Mouse (Mus musculus): ENCODE measurements around the gene Fbxl18.

Fbxl18 gene

DNA sequence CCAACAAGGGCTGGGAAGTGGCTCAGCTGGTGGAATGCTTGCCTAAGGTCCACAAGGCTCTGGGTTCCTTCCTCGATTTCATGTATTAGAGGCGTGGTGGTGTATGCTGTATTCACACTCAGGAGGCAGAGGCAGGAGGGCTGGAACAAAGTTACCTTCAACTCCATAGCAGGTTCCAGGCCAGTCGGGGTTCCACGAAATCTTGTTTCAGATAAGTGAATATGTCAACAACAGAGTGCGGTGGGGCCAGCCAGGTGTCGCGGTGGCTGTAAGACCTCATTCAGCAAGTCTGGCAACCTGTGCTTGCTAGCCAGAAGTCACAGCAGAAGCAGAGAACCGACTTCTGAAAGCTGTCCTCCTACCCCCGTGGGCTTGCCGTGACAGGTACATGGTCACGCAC lies 20.0 kb upstream of the Fbxl18 start:
- DNase-seq (ENCODE audit: low read depth), result no peak

DNA sequence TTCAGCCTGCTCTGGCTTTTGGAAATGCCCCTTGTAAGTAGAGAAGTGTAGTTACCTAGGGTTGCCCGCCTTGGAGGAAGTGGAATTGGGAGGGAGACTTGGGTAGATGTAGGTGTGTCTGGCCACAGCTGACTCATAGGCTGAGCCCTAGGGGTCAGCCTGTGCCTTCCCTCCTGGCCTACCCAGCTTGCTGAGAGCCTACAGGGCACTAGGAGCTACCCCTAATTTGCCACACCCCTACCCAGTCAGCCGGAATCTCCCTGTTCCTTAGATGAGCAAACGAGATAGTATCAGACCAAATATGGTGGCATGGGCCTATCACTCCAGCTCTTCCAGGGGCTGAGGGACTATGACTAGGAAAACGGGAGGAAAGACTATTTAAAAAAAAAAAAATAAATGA lies 17.5 kb upstream of the Fbxl18 start:
- DNase-seq (ENCODE audit: low read depth), result no peak

DNA sequence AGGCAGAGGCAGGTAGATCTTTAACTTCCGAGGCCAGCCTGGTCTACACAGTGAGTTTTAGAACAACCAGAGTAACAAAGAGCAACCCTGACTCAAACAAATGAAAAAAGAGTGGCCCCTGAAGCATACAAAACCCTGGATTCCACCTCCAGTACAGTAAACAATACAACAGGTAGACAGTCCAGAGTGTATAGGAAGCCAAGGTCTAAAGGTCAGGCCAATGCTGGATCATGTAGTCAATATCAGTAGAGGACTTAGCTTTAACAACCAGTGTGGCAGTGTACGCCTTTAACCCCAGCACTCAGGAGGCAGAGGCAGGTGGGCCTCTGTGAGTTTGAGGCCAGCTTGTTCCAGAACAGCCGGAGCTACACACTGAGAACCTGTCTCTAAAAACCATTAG lies 17.1 kb upstream of the Fbxl18 start:
- DNase-seq (ENCODE audit: low read depth), result no peak

GRCm38 (mm10) chr5:142911629-142912028 lies 16.4 kb upstream of the Fbxl18 start:
- no peak for DNase-seq (ENCODE audit: low read depth)

- no peak for DNase-seq (ENCODE audit: low read depth)
These were observed 14.5 kb upstream of the Fbxl18 start for GRCm38 (mm10) chr5:142909576-142910278.

- peak; percentile 73 for DNase-seq (ENCODE audit: low read depth)
These were observed 13.8 kb upstream of the Fbxl18 start for GRCm38 (mm10) chr5:142908941-142909575.

DNA sequence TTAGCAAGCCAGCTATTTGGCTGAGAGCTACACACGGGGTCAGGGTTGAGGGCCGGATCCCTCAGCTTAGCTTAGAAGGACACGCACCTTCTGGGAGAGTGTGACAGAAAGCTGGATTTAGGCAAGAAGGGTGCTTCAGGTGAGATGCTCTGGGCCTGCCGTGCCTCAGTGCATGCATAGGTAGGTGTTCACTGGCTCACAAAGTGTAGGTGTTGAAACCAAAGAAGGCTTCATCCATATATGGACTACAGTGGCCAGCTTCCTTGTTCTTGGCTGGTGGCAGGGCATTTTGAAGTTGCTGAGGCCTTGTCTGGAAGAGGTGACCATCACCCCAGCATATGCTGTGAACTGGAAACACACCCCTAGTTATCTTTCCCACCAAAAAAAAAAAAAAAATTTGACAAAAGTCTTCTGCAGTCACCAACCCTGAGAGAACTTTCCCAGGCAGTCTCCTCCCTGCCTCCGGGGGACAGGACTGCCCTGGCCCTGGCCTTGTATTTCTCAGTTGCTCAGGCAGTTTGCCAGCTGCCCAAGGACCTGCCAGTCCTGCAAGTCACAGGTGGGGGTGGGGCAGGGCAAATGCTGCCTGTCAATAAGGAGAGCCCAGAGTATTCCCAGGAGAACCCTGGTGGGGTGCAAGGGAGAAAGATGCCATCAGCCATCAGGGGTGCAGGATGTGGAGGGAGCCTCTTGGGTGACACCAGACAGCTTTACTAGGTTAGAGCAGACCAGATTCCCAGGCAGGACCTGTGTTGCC lies 12.8 kb upstream of the Fbxl18 start:
- peak; percentile 47 for DNase-seq (ENCODE audit: low read depth)

DNA sequence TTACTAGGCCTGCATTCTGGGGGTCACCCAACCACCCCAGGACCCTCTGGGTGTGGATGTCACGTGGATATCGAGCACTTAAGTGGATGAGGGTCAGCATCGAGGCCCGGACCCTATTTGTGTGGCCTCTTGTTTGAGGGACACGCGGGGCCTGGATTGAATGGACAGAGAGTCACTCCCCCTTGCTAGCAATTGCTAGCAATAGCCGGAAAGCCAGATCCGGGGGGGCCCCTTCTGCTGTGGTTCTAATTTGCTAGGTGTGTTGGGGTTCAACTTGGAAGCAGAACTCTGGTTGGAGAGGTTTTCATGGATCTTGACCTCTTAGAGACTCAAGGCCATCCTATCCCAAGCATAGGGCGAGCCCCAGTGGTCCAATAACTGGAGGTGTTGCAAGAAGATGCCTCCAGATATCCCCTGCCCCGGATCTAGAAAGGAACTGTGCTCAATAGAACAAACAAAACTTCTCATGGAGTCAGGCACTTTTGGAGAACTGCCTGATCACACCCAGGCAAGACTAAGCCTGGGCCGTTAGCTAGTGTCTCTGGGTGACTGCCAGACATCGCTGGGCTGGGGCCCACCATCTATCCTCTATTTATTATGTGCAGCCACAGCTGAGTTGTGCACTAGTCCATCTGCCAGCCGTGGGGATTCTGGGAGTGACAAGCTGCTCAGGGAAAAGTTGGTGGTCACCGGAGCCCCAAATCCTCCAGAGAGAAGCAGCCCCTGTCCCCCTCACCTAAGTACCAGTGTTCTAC lies 12.0 kb upstream of the Fbxl18 start:
- no peak for DNase-seq (ENCODE audit: low read depth)

GRCm38 (mm10) chr5:142906532-142907047 lies 11.4 kb upstream of the Fbxl18 start, which contains the start of gene Actb:
TSS of gene Actb (minus strand) at chr5:142906754.
- DNase-seq (ENCODE audit: low read depth), result peak; percentile 98

DNA sequence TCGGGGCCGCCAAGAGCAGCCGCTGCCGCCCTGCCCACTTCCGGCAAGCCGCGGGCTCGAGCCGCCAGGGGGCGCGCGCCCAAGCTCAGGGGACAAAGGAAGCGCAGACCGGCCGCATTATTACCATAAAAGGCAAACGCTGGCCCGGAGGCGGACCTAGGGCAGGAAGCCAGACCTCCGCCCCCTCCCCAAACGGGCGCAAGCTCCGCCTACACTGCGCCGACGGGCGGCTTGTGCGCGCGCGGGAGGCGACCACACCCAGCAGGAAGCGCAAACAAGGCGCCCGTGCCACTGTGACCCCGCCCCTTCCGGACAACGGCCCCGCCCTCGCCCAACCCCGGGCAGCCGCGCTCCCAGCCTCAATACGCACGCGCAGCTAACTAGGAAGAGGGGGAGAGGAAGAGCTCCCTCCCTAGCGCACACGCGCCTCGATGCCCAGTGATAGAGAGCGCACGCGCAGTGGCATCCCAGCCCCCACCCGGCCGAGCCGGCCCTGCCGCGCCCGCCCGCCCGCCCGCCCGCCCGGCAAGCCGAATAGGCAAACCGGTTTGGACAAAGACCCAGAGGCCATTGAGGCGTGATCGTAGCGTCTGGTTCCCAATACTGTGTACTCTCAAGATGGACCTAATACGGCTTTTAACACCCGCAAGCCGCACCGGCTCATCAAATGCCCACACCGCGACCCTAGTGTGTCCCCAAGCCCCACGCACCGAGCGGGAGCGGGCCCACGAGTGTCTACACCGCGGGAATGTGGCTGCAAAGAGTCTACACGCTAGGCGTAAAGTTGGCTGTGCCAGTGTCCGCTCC lies 10.7 kb upstream of the Fbxl18 start:
- peak; percentile 100 for DNase-seq (ENCODE audit: low read depth)

DNA sequence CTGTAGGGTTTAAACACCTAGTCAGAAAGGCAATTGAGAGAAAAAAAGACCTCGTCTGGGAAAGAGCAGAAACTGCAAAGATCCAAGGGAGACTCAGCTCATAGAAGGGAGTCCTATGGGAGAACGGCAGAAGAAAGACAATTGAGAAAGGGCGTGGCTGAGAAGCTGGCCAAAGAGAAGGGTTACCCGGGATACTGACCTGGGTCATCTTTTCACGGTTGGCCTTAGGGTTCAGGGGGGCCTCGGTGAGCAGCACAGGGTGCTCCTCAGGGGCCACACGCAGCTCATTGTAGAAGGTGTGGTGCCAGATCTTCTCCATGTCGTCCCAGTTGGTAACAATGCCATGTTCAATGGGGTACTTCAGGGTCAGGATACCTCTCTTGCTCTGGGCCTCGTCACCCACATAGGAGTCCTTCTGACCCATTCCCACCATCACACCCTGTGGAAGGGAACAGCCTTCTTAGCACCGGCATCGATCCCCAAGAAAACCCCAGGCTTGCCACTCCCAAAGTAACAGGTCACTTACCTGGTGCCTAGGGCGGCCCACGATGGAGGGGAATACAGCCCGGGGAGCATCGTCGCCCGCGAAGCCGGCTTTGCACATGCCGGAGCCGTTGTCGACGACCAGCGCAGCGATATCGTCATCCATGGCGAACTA lies 9.9 kb upstream of the Fbxl18 start:
- no peak for DNase-seq (ENCODE audit: low read depth)

DNA sequence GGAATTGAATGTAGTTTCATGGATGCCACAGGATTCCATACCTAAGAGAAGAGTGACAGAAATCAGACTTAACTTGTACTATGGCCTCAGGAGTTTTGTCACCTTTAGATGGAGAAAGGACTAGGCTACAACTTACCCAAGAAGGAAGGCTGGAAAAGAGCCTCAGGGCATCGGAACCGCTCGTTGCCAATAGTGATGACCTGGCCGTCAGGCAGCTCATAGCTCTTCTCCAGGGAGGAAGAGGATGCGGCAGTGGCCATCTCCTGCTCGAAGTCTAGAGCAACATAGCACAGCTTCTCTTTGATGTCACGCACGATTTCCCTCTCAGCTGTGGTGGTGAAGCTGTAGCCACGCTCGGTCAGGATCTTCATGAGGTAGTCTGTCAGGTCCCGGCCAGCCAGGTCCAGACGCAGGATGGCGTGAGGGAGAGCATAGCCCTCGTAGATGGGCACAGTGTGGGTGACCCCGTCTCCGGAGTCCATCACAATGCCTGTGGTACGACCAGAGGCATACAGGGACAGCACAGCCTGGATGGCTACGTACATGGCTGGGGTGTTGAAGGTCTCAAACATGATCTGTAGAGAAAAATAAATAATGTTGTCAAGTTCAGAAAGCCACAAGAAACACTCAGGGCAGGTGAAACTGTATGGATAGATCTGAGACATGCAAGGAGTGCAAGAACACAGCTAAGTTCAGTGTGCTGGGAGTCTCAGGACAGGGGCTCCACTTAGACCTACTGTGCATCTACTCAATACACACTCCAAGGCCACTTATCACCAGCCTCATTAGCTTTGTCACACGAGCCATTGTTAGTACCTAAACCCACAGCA lies 9.2 kb upstream of the Fbxl18 start:
- DNase-seq (ENCODE audit: low read depth), result peak; percentile 72

- peak; percentile 81 for DNase-seq (ENCODE audit: low read depth)
These were observed 8.4 kb upstream of the Fbxl18 start for GRCm38 (mm10) chr5:142903470-142904207.

- peak; percentile 53 for DNase-seq (ENCODE audit: low read depth)
These were observed 7.5 kb upstream of the Fbxl18 start for GRCm38 (mm10) chr5:142902506-142903314.

GRCm38 (mm10) chr5:142901846-142902505 lies 6.8 kb upstream of the Fbxl18 start:
- peak; percentile 52 for DNase-seq (ENCODE audit: low read depth)

DNA sequence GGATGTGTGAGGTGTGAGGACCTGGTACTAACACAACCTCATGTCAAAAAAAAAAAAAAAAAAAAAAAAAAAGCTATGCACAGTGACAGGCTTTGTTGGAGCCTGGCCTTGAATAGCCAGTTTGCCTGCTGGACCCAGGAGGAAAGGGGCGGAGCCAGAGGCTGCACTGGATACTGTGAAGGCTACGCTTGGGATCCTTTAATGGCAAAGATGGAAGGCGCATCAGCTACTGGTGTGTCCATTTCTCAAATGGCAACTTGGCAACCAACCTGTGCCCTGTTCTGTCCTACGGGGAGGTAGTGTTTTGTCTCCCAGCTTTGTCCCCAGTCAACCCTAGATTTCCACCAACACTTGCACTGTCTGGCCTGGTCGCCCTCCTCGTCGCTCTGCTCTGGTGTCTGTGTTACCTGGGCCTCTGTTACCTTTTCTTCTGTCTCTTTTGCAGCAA lies 6.2 kb upstream of the Fbxl18 start:
- peak; percentile 47 for DNase-seq (ENCODE audit: low read depth)

GRCm38 (mm10) chr5:142900651-142901050 lies 5.4 kb upstream of the Fbxl18 start:
- no peak for DNase-seq (ENCODE audit: low read depth)

All from naive thymus-derived CD4-positive, alpha-beta T cell, adult 2 months (primary cell).